Mouse (Mus musculus) erythroblast, embryonic 14.5 days (primary cell): ENCODE results near the gene Ccl20.

ENCODE experiments used
- GATA1 ChIP-seq: IDR thresholded peaks from 2 replicates; pipeline ENCODE4 v1.6.1; 2012; ENCODE audit warnings: low read length, inconsistent platforms, mixed read lengths
- TAL1 ChIP-seq: IDR thresholded peaks from 3 replicates; pipeline ENCODE4 v1.6.1; 2012; ENCODE audit warnings: low read length, inconsistent platforms, mixed read lengths

- no peak for TF ChIP-seq TAL1
- TF ChIP-seq GATA1 = no peak
Observed at GRCm38 (mm10) chr1:83084790-83085189, 31.8 kb upstream of the Ccl20 start.
